Comparison of ENCODE assay signal across 9 mouse cellular contexts in genomic region chr19:8661821-8662307, GRCm38 (mm10). TPM values are rescaled to one million over a fixed set of nuclear protein-coding genes. Genes with fewer than 3 reads are reported as not detected.
DNase-seq lines count a peak whose midpoint lies in the region; ATAC-seq and TF ChIP-seq lines count a peak whose summit lies in the region.
"Had no signal": no experiment of that assay in that cellular context is flagged by ENCODE, and none has a peak within 500 bp of the region (broad histone marks: within the 10 kb centered on the region; RNA-seq: fewer than 3 reads in every experiment).

No protein-coding gene starts in this region.

- peak overlapping the region; percentile 66 for H3K9ac ChIP-seq in intestine, embryonic 16.5 days (ENCODE audit: low read depth, low read length)
- peak overlapping the region; percentile 27 for H3K9ac ChIP-seq in liver, embryonic 14.5 days (replicated peaks)

- no peaks in the 10 kb centered on the region for H3K27me3 ChIP-seq in intestine, embryonic 16.5 days (replicated peaks; ENCODE audit: control insufficient read depth, insufficient read depth, low read length)
- H3K27me3 ChIP-seq in liver, embryonic 14.5 days (ENCODE audit: control insufficient read depth, insufficient read depth, low read length), result peaks cover 5% of the 10 kb centered on the region
- H3K27me3 ChIP-seq in small intestine, adult 2 months (ENCODE audit: control insufficient read depth, insufficient read depth, low read length), result peaks cover 7% of the 10 kb centered on the region; the same call in 1 of the 2 replicates

- H3K4me1 ChIP-seq in intestine, embryonic 16.5 days (ENCODE audit: control insufficient read depth, insufficient read depth, low read length), result peaks cover 13% of the 10 kb centered on the region; the same call in 1 of the 2 replicates
- peaks cover 3 to 14% of the 10 kb centered on the region in 2 experiments; a peak in 3 of 4 replicates for H3K4me1 ChIP-seq in liver, embryonic 14.5 days (replicated peaks; ENCODE audit: control insufficient read depth in 2 of 2, insufficient read depth in 2 of 2, low read length in 1 of 2)
- H3K4me1 ChIP-seq in small intestine, adult 2 months (ENCODE audit: control insufficient read depth, insufficient read depth, insufficient read length, low read length), result peaks cover 4% of the 10 kb centered on the region

- 2% methylated on average over 35 of the region's 35 CpGs for WGBS in intestine, embryonic 16.5 days
- WGBS in liver, embryonic 14.5 days (ENCODE audit: insufficient replicate concordance), result 1% methylated on average over 35 of the region's 35 CpGs
- 2% methylated on average over 35 of the region's 35 CpGs for WGBS in small intestine, adult 2 months

- ATAC-seq in intestine, embryonic 16.5 days, result 0 out of 2 replicates have a peak, but pooled peaks have one; percentile 22
- ATAC-seq in liver, embryonic 14.5 days (ENCODE audit: insufficient read depth), result 0 out of 2 replicates have a peak, but pooled peaks have one; percentile 3

- TF ChIP-seq CTCF in liver, embryonic 14.5 days (IDR thresholded peaks at IDR 0.05; ENCODE audit: low read depth), result no peak
- no peak for TF ChIP-seq CTCF in small intestine, adult 2 months (IDR thresholded peaks at IDR 0.05; ENCODE audit: extremely low read depth, insufficient read length, insufficient replicate concordance, low read depth, low read length)

- H3K4me2 ChIP-seq in intestine, embryonic 16.5 days (ENCODE audit: low read depth, low read length), result peak overlapping the region; percentile 99
- peak overlapping the region; percentile 80 for H3K4me2 ChIP-seq in liver, embryonic 14.5 days (ENCODE audit: low read depth)

- peak overlapping the region; percentile 52 for H3K4me3 ChIP-seq in intestine, embryonic 16.5 days (ENCODE audit: low read length)
- H3K4me3 ChIP-seq in liver, embryonic 14.5 days (ENCODE audit: insufficient read depth in 1 of 2, low read depth in 2 of 2, low read length in 2 of 2), result peak overlapping the region; percentile 45 to 52
- H3K4me3 ChIP-seq in small intestine, adult 2 months (ENCODE audit: low read depth, low read length), result peak overlapping the region; percentile 50

- TF ChIP-seq EP300 in liver, embryonic 14.5 days (IDR thresholded peaks at IDR 0.05; ENCODE audit: low read depth), result no peak

- H3K9me3 ChIP-seq in intestine, embryonic 16.5 days (ENCODE audit: control insufficient read depth, low read length), result no peaks in the 10 kb centered on the region
- H3K9me3 ChIP-seq in liver, embryonic 14.5 days (ENCODE audit: control insufficient read depth, low read length), result no peaks in the 10 kb centered on the region

- DNase-seq in adrenal gland, adult 2 months, result peak; percentile 21
- DNase-seq in adrenal gland, postnatal 25 days, result no peak
- DNase-seq in thymus, postnatal 4 days, result peak; percentile 38
- no peak for DNase-seq in thymus, postnatal 10 days (ENCODE audit: low spot score in 2 of 2)
- no peak for DNase-seq in liver, embryonic 14.5 days (ENCODE audit: low read depth in 3 of 3, low spot score in 3 of 3)
- DNase-seq in c-Kit-positive CD71-positive TER-119-positive erythroid progenitor cells, embryonic 14.5 days (ENCODE audit: low spot score), result no peak

- no peaks in the 10 kb centered on the region for H3K36me3 ChIP-seq in intestine, embryonic 16.5 days (ENCODE audit: control insufficient read depth, insufficient read depth, low read length)
- H3K36me3 ChIP-seq in liver, embryonic 14.5 days (replicated peaks; ENCODE audit: control insufficient read depth, insufficient read depth, low read depth), result no peaks in the 10 kb centered on the region
- no peaks in the 10 kb centered on the region for H3K36me3 ChIP-seq in small intestine, adult 2 months (ENCODE audit: control insufficient read depth, insufficient read depth, low read length)

- TF ChIP-seq POLR2A in small intestine, adult 2 months (IDR thresholded peaks at IDR 0.05; ENCODE audit: low read depth, low read length), result no peak

- no peak overlapping the region for H3K27ac ChIP-seq in intestine, embryonic 16.5 days (ENCODE audit: low read length)
- no peak overlapping the region for H3K27ac ChIP-seq in liver, embryonic 14.5 days
- H3K27ac ChIP-seq in small intestine, adult 2 months (ENCODE audit: insufficient read depth, low read depth, low read length), result no peak overlapping the region

RNA-seq across cellular contexts. Expression of gene Chrm1, which starts 1.7 kb away (rescaled TPM):
- 1 to 10 TPM in 1 of 2 experiments, under 1 TPM in 1; 0.86 to 1.9 TPM for total RNA-seq in adrenal gland, adult 2 months (2021)
- 1.1 and 1.5 TPM in 2 replicates for polyA plus RNA-seq in adrenal gland, adult 2 months (2012; rRNA removed)
- 1.6 and 2.4 TPM in 2 replicates for total RNA-seq in adrenal gland, postnatal 25 days (2021)
- 1.2 TPM in 2 replicates for polyA plus RNA-seq in intestine, embryonic 16.5 days (2015; fragmentation: Nextera tagmentation; extraction: Ambion mirVana)
- polyA plus RNA-seq in liver, embryonic 14.5 days (2012; rRNA removed), result under 0.01 and 0.01 TPM in 2 replicates
- not detected in 2 replicates for polyA plus RNA-seq in liver, embryonic 14.5 days (2014; fragmentation: Nextera tagmentation; extraction: Ambion mirVana)
- 2.3 and 2.4 TPM in 2 replicates for polyA plus RNA-seq in small intestine, adult 2 months (2012; rRNA removed)
- total RNA-seq: common myeloid progenitor, adult 5-6 weeks had no signal

RNA-seq across cellular contexts. Expression of gene Slc22a6, which starts 44.0 kb away (rescaled TPM):
- not detected for total RNA-seq in adrenal gland, adult 2 months (2021)
- polyA plus RNA-seq in adrenal gland, adult 2 months (2012; rRNA removed), result 0.06 TPM in 1 of 2 replicates, not detected in the other
- not detected in 2 replicates for total RNA-seq in adrenal gland, postnatal 25 days (2021)
- polyA plus RNA-seq in intestine, embryonic 16.5 days (2015; fragmentation: Nextera tagmentation; extraction: Ambion mirVana), result not detected in 2 replicates
- 0.01 TPM in 1 of 2 replicates, not detected in the other for polyA plus RNA-seq in liver, embryonic 14.5 days (2012; rRNA removed)
- not detected in 2 replicates for polyA plus RNA-seq in liver, embryonic 14.5 days (2014; fragmentation: Nextera tagmentation; extraction: Ambion mirVana)
- polyA plus RNA-seq in small intestine, adult 2 months (2012; rRNA removed), result not detected in 2 replicates
- total RNA-seq: common myeloid progenitor, adult 5-6 weeks had no signal

Comparison
In these comparisons a context has a peak if more than half of its experiments do, and no peak if none do; other contexts are left out.
1. DNase-seq: peak in adrenal gland, adult 2 months (single experiment) and thymus, postnatal 4 days (single experiment); none in adrenal gland, postnatal 25 days (single experiment), thymus, postnatal 10 days (0 of 2), liver, embryonic 14.5 days (0 of 3) and c-Kit-positive CD71-positive TER-119-positive erythroid progenitor cells, embryonic 14.5 days (single experiment).
2. Peak in every context shown above with its lines, with median percentiles within 50 percentile points of each other: H3K4me3 ChIP-seq.